Mouse (Mus musculus) liver, embryonic 14.5 days (tissue): ENCODE results near the gene Ccn5. TPM values are rescaled to one million over a fixed set of nuclear protein-coding genes. Genes with fewer than 3 reads are reported as not detected.

Source experiments
- ATAC-seq: fragments of 200-750 bp; cut with Nextera tagmentation; 2 replicates; pipeline ENCODE4 v1.8.0; 2017; ENCODE audit warnings: moderate number of reproducible peaks, mild to moderate bottlenecking, moderate library complexity; ENCODE audit not compliant: insufficient read depth
- DNase-seq, 3 experiments: peaks; one replicate each; pipeline ENCODE4 v3.0.0-alpha.2; 2012 to 2013; ENCODE audit warnings: low read depth in 3 of 3, low spot score in 3 of 3
- H3K27ac ChIP-seq: fragments of 300-500 bp; sonication (generic); 2 replicates; pipeline ENCODE4 v1.5.1; 2014; ENCODE audit warnings: moderate library complexity, mild to moderate bottlenecking, control low read depth, inconsistent platforms
- H3K27me3 ChIP-seq: fragments of 300-500 bp; sonication (generic); 2 replicates; pipeline ENCODE4 v1.6.1; 2014; ENCODE audit warnings: mild to moderate bottlenecking, low read length, moderate library complexity; ENCODE audit not compliant: control insufficient read depth, insufficient read depth
- H3K36me3 ChIP-seq: fragments of 300-500 bp; sonication (generic); replicated peaks from 2 replicates; pipeline ENCODE4 v1.6.1; 2014; ENCODE audit warnings: low read depth; ENCODE audit not compliant: control insufficient read depth, insufficient read depth
- H3K4me1 ChIP-seq, 2 experiments: fragments of 200-500 bp in 1 of 2; fragments of 300-500 bp in 1 of 2; sonication (generic) in 1 of 2; replicated peaks; 2 replicates each; pipeline ENCODE4 v1.6.1; 2012 to 2014; ENCODE audit warnings: antibody characterized with exemption in 1 of 2, inconsistent platforms in 1 of 2, low read length in 1 of 2; ENCODE audit not compliant: control insufficient read depth in 2 of 2, insufficient read depth in 2 of 2
- H3K4me2 ChIP-seq: fragments of 300-500 bp; sonication (generic); 2 replicates; pipeline ENCODE4 v1.6.1; 2014; ENCODE audit warnings: low read depth, mild to moderate bottlenecking, control low read depth, moderate library complexity
- H3K4me3 ChIP-seq, 2 experiments: fragments of 200-500 bp in 1 of 2; fragments of 300-500 bp in 1 of 2; sonication (generic) in 1 of 2; 2 replicates each; pipeline ENCODE4 v1.5.1; 2012 to 2014; ENCODE audit warnings: low read depth in 2 of 2, low read length in 2 of 2, mild to moderate bottlenecking in 2 of 2, control low read depth in 1 of 2, inconsistent platforms in 1 of 2, moderate library complexity in 1 of 2; ENCODE audit not compliant: insufficient read depth in 1 of 2
- H3K9ac ChIP-seq: fragments of 300-500 bp; sonication (generic); replicated peaks from 2 replicates; pipeline ENCODE4 v1.6.1; 2014; ENCODE audit warnings: mild to moderate bottlenecking, control low read depth, moderate library complexity
- H3K9me3 ChIP-seq: fragments of 300-500 bp; sonication (generic); 2 replicates; pipeline ENCODE4 v1.6.1; 2016; ENCODE audit warnings: low read length, mixed read lengths; ENCODE audit not compliant: control insufficient read depth
- CTCF ChIP-seq: IDR thresholded peaks from 2 replicates; pipeline ENCODE4 v1.5.1; 2016; ENCODE audit warnings: antibody characterized with exemption, low read depth, control low read depth
- EP300 ChIP-seq: IDR thresholded peaks from 2 replicates; pipeline ENCODE4 v1.6.1; 2016; ENCODE audit warnings: antibody characterized with exemption, low read depth
- WGBS: fragments of 180-500 bp; shearing (Covaris S2); extraction: QIAGEN DNeasy Blood & Tissue Kit; methylation state at CpG from one replicate; pipeline ENCODE4 v1.1.7; 2014; ENCODE audit not compliant: insufficient replicate concordance; 5-methylcytosine and 5-hydroxymethylcytosine counted together
- polyA plus RNA-seq, 2 experiments: library from polyadenylated mRNA; depleted of rRNA in 1 of 2; stranded (reverse) in 1 of 2; unstranded in 1 of 2; fragments of >200 nt; fragmentation: Nextera tagmentation in 1 of 2; extraction: Ambion mirVana in 1 of 2; gene quantifications; 2 replicates each; pipeline versions ENCODE4 v1.2.1 to v1.2.3; 2012 to 2014

Ccn5 gene
- polyA plus RNA-seq (2012; rRNA removed) (not detected in 2 replicates), polyA plus RNA-seq (2014; fragmentation: Nextera tagmentation; extraction: Ambion mirVana) (0.11 TPM in 1 of 2 replicates, not detected in the other)

GRCm38 (mm10) chr2:163820607-163821006, at the start of gene Ccn5:
TSS of gene Ccn5 (plus strand) at chr2:163820861.
- no peak within 1 kb of the TSS for H3K4me2 ChIP-seq
- DNase-seq (no peak), ATAC-seq (no peak)
- no peaks in the 10 kb centered on the region for H3K27me3 ChIP-seq
- no peaks in the 10 kb centered on the region for H3K9me3 ChIP-seq
- H3K36me3 ChIP-seq = no peaks in the 10 kb centered on the region
- no peak within 1 kb of the TSS for H3K4me3 ChIP-seq
- WGBS = 39% methylated on average over 4 of the region's 4 CpGs
- TF ChIP-seq CTCF = no peak
- TF ChIP-seq EP300 = no peak
- no peak within 1 kb of the TSS for H3K9ac ChIP-seq
- no peak within 1 kb of the TSS for H3K27ac ChIP-seq
- H3K4me1 ChIP-seq = no peaks in the 10 kb centered on the region

DNA sequence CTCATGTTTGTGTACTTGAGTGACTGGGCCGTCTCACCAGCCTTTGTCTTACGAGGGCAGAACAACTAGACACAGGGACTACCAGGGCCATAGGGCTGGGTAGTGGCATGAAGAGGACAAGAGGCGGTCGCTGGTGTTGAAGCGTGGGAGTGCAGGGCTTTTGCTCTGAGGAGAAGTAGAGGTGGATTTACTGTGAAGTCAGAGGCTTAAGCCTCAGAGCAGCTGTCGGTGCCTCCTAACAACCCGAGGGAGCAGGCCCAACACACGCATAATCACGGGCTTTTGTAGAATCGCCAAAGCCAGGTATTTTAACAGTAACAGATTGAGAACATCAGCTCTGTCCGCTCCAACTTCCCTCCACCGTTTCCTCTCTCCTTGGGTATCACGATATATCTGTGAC, 44.0 kb upstream of the Ccn5 start:
- H3K9me3 ChIP-seq = no peaks in the 10 kb centered on the region
- no peaks in the 10 kb centered on the region for H3K4me1 ChIP-seq
- H3K36me3 ChIP-seq = no peaks in the 10 kb centered on the region
- no peak overlapping the region for H3K4me3 ChIP-seq
- H3K4me2 ChIP-seq = no peak overlapping the region
- WGBS = 30% methylated on average over 13 of the region's 13 CpGs
- H3K27ac ChIP-seq = no peak overlapping the region
- H3K9ac ChIP-seq = no peak overlapping the region
- H3K27me3 ChIP-seq = no peaks in the 10 kb centered on the region
- TF ChIP-seq CTCF = no peak
- TF ChIP-seq EP300 = no peak
- no peak for DNase-seq
- ATAC-seq = no peak

DNA sequence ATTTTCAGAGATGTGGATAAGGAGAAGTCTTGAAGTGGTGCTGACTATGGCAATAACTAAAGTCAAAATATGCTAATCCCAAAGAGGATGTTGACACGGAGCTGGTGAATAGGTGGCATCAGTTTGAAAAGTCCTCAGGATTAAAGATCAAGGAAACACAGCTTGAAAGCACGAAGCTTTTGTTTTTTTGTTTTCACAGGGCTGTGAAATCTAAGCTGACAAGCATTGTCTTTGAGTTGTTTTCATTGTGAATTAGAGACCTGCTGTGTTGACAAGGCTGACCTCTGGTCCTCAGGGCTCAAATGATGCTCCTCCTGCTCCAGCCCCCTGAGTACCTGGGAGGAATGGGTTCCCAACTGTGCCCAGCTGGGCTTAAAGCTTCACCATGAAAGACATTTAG, 43.6 kb upstream of the Ccn5 start:
- 19% methylated on average over 2 of the region's 2 CpGs for WGBS
- Histone ChIP-seq H3K9ac (no peak overlapping the region), H3K36me3 (no peaks in the 10 kb centered on the region), H3K27ac (no peak overlapping the region), H3K27me3 (no peaks in the 10 kb centered on the region), H3K4me3 (no peak overlapping the region), H3K4me1 (no peaks in the 10 kb centered on the region), H3K9me3 (no peaks in the 10 kb centered on the region), H3K4me2 (no peak overlapping the region)
- TF ChIP-seq CTCF = no peak
- no peak for TF ChIP-seq EP300
- DNase-seq (no peak), ATAC-seq (no peak)

DNA sequence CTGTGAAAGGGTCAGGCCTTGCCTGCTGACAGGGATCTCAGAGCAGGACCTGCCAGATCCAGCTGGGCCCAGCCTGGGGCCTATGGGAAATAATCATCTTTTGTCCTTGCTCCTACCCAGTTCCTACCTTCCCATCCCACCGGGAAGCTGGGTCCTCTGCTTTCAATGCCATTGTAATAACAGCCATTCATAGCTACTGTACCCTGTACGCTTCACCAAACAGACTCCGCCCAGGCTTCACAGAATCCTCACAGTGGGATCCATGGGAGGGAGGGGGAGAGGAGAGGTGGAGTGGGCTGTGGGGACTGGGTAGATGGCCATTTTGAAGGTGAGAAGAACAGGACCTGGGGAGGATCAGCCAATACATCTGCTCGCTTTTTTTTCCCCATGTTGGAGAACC, 41.8 kb upstream of the Ccn5 start:
- Histone ChIP-seq H3K4me1 (no peaks in the 10 kb centered on the region), H3K4me3 (no peak overlapping the region), H3K27me3 (no peaks in the 10 kb centered on the region), H3K9ac (no peak overlapping the region), H3K9me3 (no peaks in the 10 kb centered on the region), H3K36me3 (no peaks in the 10 kb centered on the region), H3K27ac (no peak overlapping the region), H3K4me2 (no peak overlapping the region)
- TF ChIP-seq CTCF (no peak), EP300 (no peak)
- no peak for DNase-seq
- no peak for ATAC-seq
- 64% methylated on average over 4 of the region's 4 CpGs for WGBS

GRCm38 (mm10) chr2:163783368-163783767, 37.3 kb upstream of the Ccn5 start:
- no peaks in the 10 kb centered on the region for H3K4me1 ChIP-seq
- DNase-seq (no peak), ATAC-seq (no peak)
- H3K9ac ChIP-seq = no peak overlapping the region
- WGBS = 55% methylated on average over 6 of the region's 6 CpGs
- H3K4me3 ChIP-seq = no peak overlapping the region
- H3K9me3 ChIP-seq = no peaks in the 10 kb centered on the region
- H3K27ac ChIP-seq = no peak overlapping the region
- TF ChIP-seq EP300 (no peak), CTCF (no peak)
- H3K36me3 ChIP-seq = no peaks in the 10 kb centered on the region
- no peak overlapping the region for H3K4me2 ChIP-seq
- no peaks in the 10 kb centered on the region for H3K27me3 ChIP-seq

DNA sequence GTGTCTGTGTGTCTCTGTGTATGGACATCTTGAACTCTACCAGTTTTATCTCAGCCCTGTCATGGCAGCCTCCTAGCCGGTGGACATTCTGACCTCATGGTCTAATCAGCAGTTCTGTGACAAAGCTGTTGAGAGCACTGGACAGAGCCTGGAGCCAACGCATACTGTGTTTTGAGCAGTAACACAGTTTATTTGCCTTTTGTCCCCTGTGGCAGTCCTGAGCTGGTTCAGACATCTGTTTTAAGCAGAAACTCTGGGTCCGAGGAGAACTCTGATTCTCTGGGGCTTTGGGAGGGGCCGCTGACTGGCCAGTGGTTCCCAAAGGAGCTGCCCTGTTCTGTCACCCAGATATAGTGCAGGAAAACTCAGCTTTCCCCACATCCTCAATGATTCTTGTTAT, 36.8 kb upstream of the Ccn5 start:
- Histone ChIP-seq H3K27ac (no peak overlapping the region), H3K4me2 (no peak overlapping the region), H3K4me1 (no peaks in the 10 kb centered on the region), H3K9ac (no peak overlapping the region), H3K4me3 (no peak overlapping the region), H3K36me3 (no peaks in the 10 kb centered on the region), H3K27me3 (no peaks in the 10 kb centered on the region), H3K9me3 (no peaks in the 10 kb centered on the region)
- no peak for DNase-seq
- no peak for ATAC-seq
- no peak for TF ChIP-seq CTCF
- TF ChIP-seq EP300 = no peak
- 52% methylated on average over 4 of the region's 4 CpGs for WGBS
